ENCODE assay signal across 8 mouse cellular contexts in genomic region chr7:135853814-135854324, GRCm38 (mm10).
DNase-seq lines count a peak whose midpoint lies in the region; ATAC-seq lines count a peak whose summit lies in the region.

No protein-coding gene starts in this region.

- DNase-seq in layer of hippocampus, adult 11-12 months (ENCODE audit: low spot score): peak; percentile 12
- DNase-seq in layer of hippocampus, postnatal 10 days (ENCODE audit: low spot score in 2 of 2): no peak
- no peak for DNase-seq in intestine, embryonic 14.5 days (ENCODE audit: low spot score)
- DNase-seq in T-cell, adult 2 months (ENCODE audit: low spot score): no peak
- no peak for DNase-seq in MN1 (ENCODE audit: low spot score)
- DNase-seq in spleen, postnatal 14 days (ENCODE audit: low spot score in 2 of 2): no peak

- ATAC-seq in embryonic facial prominence, embryonic 15.5 days (ENCODE audit: insufficient number of reproducible peaks, low FRiP score, low TSS enrichment, low read depth): no peak
- no peak for ATAC-seq in intestine, embryonic 14.5 days (replicated peaks; ENCODE audit: low FRiP score, low TSS enrichment, low read depth)
- no peak for ATAC-seq in neural tube, embryonic 12.5 days (ENCODE audit: low FRiP score, low read depth)

- no peaks in the 10 kb centered on the region for H3K9me3 ChIP-seq in embryonic facial prominence, embryonic 15.5 days (replicated peaks)
- no peaks in the 10 kb centered on the region for H3K9me3 ChIP-seq in intestine, embryonic 14.5 days (ENCODE audit: control insufficient read depth, low read length)
- no peaks in the 10 kb centered on the region for H3K9me3 ChIP-seq in neural tube, embryonic 12.5 days

- 19% methylated on average over 10 of the region's 10 CpGs for WGBS in embryonic facial prominence, embryonic 15.5 days
- 19% methylated on average over 10 of the region's 10 CpGs for WGBS in intestine, embryonic 14.5 days
- WGBS in neural tube, embryonic 12.5 days: 17% methylated on average over 10 of the region's 10 CpGs

- no peak overlapping the region for H3K9ac ChIP-seq in embryonic facial prominence, embryonic 15.5 days
- no peak overlapping the region for H3K9ac ChIP-seq in intestine, embryonic 14.5 days (ENCODE audit: low read length)
- peak overlapping the region; percentile 29; the same call in 1 of the 2 replicates for H3K9ac ChIP-seq in neural tube, embryonic 12.5 days

- H3K4me1 ChIP-seq in embryonic facial prominence, embryonic 15.5 days: peaks cover 10% of the 10 kb centered on the region
- peaks cover 11% of the 10 kb centered on the region; the same call in 1 of the 2 replicates for H3K4me1 ChIP-seq in intestine, embryonic 14.5 days (replicated peaks; ENCODE audit: control insufficient read depth, insufficient read depth, low read length)
- peaks cover 13% of the 10 kb centered on the region for H3K4me1 ChIP-seq in neural tube, embryonic 12.5 days

- H3K36me3 ChIP-seq in embryonic facial prominence, embryonic 15.5 days: no peaks in the 10 kb centered on the region
- no peaks in the 10 kb centered on the region for H3K36me3 ChIP-seq in intestine, embryonic 14.5 days (ENCODE audit: control insufficient read depth, insufficient read depth, low read length)
- H3K36me3 ChIP-seq in neural tube, embryonic 12.5 days: no peaks in the 10 kb centered on the region

- H3K4me2 ChIP-seq in embryonic facial prominence, embryonic 15.5 days (replicated peaks): peak overlapping the region; percentile 55
- H3K4me2 ChIP-seq in intestine, embryonic 14.5 days (ENCODE audit: low read length): peak overlapping the region; percentile 53
- peak overlapping the region; percentile 59 for H3K4me2 ChIP-seq in neural tube, embryonic 12.5 days (replicated peaks)

- H3K27ac ChIP-seq in embryonic facial prominence, embryonic 15.5 days (replicated peaks): no peak overlapping the region
- H3K27ac ChIP-seq in intestine, embryonic 14.5 days (ENCODE audit: low read depth): no peak overlapping the region
- H3K27ac ChIP-seq in neural tube, embryonic 12.5 days: no peak overlapping the region

- peak overlapping the region; percentile 27 for H3K4me3 ChIP-seq in embryonic facial prominence, embryonic 15.5 days (replicated peaks)
- peak overlapping the region; percentile 21 for H3K4me3 ChIP-seq in intestine, embryonic 14.5 days (ENCODE audit: low read depth, low read length)
- peak overlapping the region; percentile 22; the same call in 1 of the 2 replicates for H3K4me3 ChIP-seq in neural tube, embryonic 12.5 days

- H3K27me3 ChIP-seq in embryonic facial prominence, embryonic 15.5 days: peaks cover 23% of the 10 kb centered on the region
- peaks cover 28% of the 10 kb centered on the region for H3K27me3 ChIP-seq in intestine, embryonic 14.5 days (replicated peaks; ENCODE audit: control insufficient read depth, insufficient read depth, low read length)
- H3K27me3 ChIP-seq in neural tube, embryonic 12.5 days (replicated peaks): no peaks in the 10 kb centered on the region
